Mouse (Mus musculus) erythroblast, embryonic 14.5 days (primary cell): ENCODE measurements around the gene Prkag3. TPM values are rescaled to one million over a fixed set of nuclear protein-coding genes. Genes with fewer than 3 reads are reported as not detected.

Experiments
- H3K27me3 ChIP-seq: 2 replicates; pipeline ENCODE4 v1.6.1; 2012; ENCODE audit warnings: inconsistent platforms; ENCODE audit not compliant: control insufficient read depth
- H3K36me3 ChIP-seq: 2 replicates; pipeline ENCODE4 v1.6.1; 2012; ENCODE audit warnings: mild to moderate bottlenecking, inconsistent platforms; ENCODE audit not compliant: control insufficient read depth
- H3K4me1 ChIP-seq: 2 replicates; pipeline ENCODE4 v1.6.1; 2012; ENCODE audit warnings: inconsistent platforms; ENCODE audit not compliant: control insufficient read depth
- H3K4me3 ChIP-seq: replicated peaks from 2 replicates; pipeline ENCODE3; 2012; ENCODE audit warnings: moderate library complexity, mild to moderate bottlenecking, inconsistent platforms
- H3K9me3 ChIP-seq: 2 replicates; pipeline ENCODE4 v1.6.1; 2012; ENCODE audit warnings: low read length, inconsistent platforms, mixed read lengths; ENCODE audit not compliant: control insufficient read depth
- GATA1 ChIP-seq: IDR thresholded peaks from 2 replicates; pipeline ENCODE4 v1.6.1; 2012; ENCODE audit warnings: low read length, inconsistent platforms, mixed read lengths
- TAL1 ChIP-seq: IDR thresholded peaks from 3 replicates; pipeline ENCODE4 v1.6.1; 2012; ENCODE audit warnings: low read length, inconsistent platforms, mixed read lengths
- polyA plus RNA-seq: library from polyadenylated mRNA; stranded (reverse); fragments of >175 nt; gene quantifications from 2 replicates; pipeline ENCODE4 v1.2.3, GENCODE M21; 2012

The Prkag3 gene
- polyA plus RNA-seq, 1 experiment, result not detected

- TF ChIP-seq GATA1, result no peak
- TF ChIP-seq TAL1, result no peak
- no peak overlapping the region for H3K4me3 ChIP-seq
- H3K9me3 ChIP-seq, result no peaks in the 10 kb centered on the region
- peaks cover 3% of the 10 kb centered on the region for H3K4me1 ChIP-seq
- peaks cover 19% of the 10 kb centered on the region for H3K27me3 ChIP-seq
- no peaks in the 10 kb centered on the region for H3K36me3 ChIP-seq
Measured at GRCm38 (mm10) chr1:74718113-74718512, 30.9 kb downstream of the Prkag3 start.

GRCm38 (mm10) chr1:74715886-74716285, 33.1 kb downstream of the Prkag3 start:
- no peak for TF ChIP-seq GATA1
- no peak for TF ChIP-seq TAL1
- Histone ChIP-seq H3K27me3 (peaks cover 27% of the 10 kb centered on the region), H3K4me1 (peaks cover 5% of the 10 kb centered on the region), H3K4me3 (no peak overlapping the region), H3K9me3 (no peaks in the 10 kb centered on the region), H3K36me3 (no peaks in the 10 kb centered on the region)

GRCm38 (mm10) chr1:74715468-74715867, 33.6 kb downstream of the Prkag3 start:
- TF ChIP-seq TAL1 (no peak), GATA1 (no peak)
- Histone ChIP-seq H3K36me3 (no peaks in the 10 kb centered on the region), H3K4me3 (no peak overlapping the region), H3K9me3 (no peaks in the 10 kb centered on the region), H3K27me3 (peaks cover 27% of the 10 kb centered on the region), H3K4me1 (peaks cover 5% of the 10 kb centered on the region)

GRCm38 (mm10) chr1:74714967-74715366, 34.1 kb downstream of the Prkag3 start:
- H3K9me3 ChIP-seq, result no peaks in the 10 kb centered on the region
- TF ChIP-seq TAL1 (no peak), GATA1 (no peak)
- peaks cover 5% of the 10 kb centered on the region for H3K4me1 ChIP-seq
- peaks cover 27% of the 10 kb centered on the region for H3K27me3 ChIP-seq
- no peak overlapping the region for H3K4me3 ChIP-seq
- no peaks in the 10 kb centered on the region for H3K36me3 ChIP-seq

- H3K27me3 ChIP-seq, result peaks cover 27% of the 10 kb centered on the region
- TF ChIP-seq GATA1 (no peak), TAL1 (no peak)
- H3K36me3 ChIP-seq, result no peaks in the 10 kb centered on the region
- H3K9me3 ChIP-seq, result no peaks in the 10 kb centered on the region
- peak overlapping the region; percentile 49 for H3K4me3 ChIP-seq
- peaks cover 5% of the 10 kb centered on the region for H3K4me1 ChIP-seq
Measured at GRCm38 (mm10) chr1:74713859-74714730, 34.9 kb downstream of the Prkag3 start.

- H3K4me1 ChIP-seq, result peaks cover 5% of the 10 kb centered on the region
- peak within 1 kb of the TSS; percentile 49 for H3K4me3 ChIP-seq
- no peak for TF ChIP-seq TAL1
- no peak for TF ChIP-seq GATA1
- H3K27me3 ChIP-seq, result peaks cover 27% of the 10 kb centered on the region
- H3K36me3 ChIP-seq, result no peaks in the 10 kb centered on the region
- no peaks in the 10 kb centered on the region for H3K9me3 ChIP-seq
Measured at GRCm38 (mm10) chr1:74713099-74713858, 35.7 kb downstream of the Prkag3 start, which contains the start of gene Cyp27a1. Gene Cyp27a1, plus strand, starts transcription at chr1:74713574.

- H3K4me3 ChIP-seq, result no peak overlapping the region
- TF ChIP-seq GATA1 (no peak), TAL1 (no peak)
Measured at GRCm38 (mm10) chr1:74712461-74713098, 36.4 kb downstream of the Prkag3 start.

GRCm38 (mm10) chr1:74712046-74712445, 37.0 kb downstream of the Prkag3 start:
- no peaks in the 10 kb centered on the region for H3K36me3 ChIP-seq
- H3K4me3 ChIP-seq, result no peak overlapping the region

More at GRCm38 (mm10) chr1:74712461-74713098, 36.4 kb downstream of the Prkag3 start:
- no peaks in the 10 kb centered on the region for H3K36me3 ChIP-seq
- peaks cover 5% of the 10 kb centered on the region for H3K4me1 ChIP-seq
- H3K9me3 ChIP-seq, result no peaks in the 10 kb centered on the region
- H3K27me3 ChIP-seq, result peaks cover 30% of the 10 kb centered on the region

More at GRCm38 (mm10) chr1:74712046-74712445, 37.0 kb downstream of the Prkag3 start:
- Histone ChIP-seq H3K4me1 (peaks cover 5% of the 10 kb centered on the region), H3K27me3 (peaks cover 30% of the 10 kb centered on the region), H3K9me3 (no peaks in the 10 kb centered on the region)
- TF ChIP-seq GATA1 (no peak), TAL1 (no peak)
